22 mouse cellular contexts compared by ENCODE assay signal in the genomic region with DNA sequence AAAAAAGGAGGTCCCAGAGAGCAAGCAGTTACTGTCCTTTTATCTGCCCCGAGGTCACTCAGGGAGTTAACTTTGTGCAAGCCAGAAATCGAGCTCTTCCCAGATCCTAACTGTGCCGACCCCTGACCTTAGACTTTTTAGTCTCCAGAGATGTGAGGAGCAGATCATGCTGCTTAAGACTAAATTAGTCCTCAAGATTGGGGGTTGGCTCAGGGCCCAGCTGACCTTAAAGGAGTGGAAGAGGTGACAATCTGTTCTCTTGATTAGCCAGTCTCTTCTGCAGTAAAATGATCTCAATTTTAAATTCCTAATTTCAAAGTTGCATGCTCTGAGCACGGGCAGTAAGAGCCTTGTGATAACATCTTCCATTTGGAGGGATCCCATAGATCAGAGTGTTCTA.
DNase-seq lines count a peak whose midpoint lies in the region; ATAC-seq and TF ChIP-seq lines count a peak whose summit lies in the region.
"Had no signal": no experiment of that assay in that cellular context is flagged by ENCODE, and none has a peak within 500 bp of the region (broad histone marks: within the 10 kb centered on the region; RNA-seq: fewer than 3 reads in every experiment).

No protein-coding gene starts in this region.

- WGBS in cerebellum, adult 2 months: 84% methylated on average over 4 of the region's 4 CpGs

- no peak overlapping the region for H3K4me3 ChIP-seq in cerebellum, adult 2 months (replicated peaks; ENCODE audit: insufficient read depth, low read depth, low read length)
- H3K4me3 ChIP-seq: forebrain, embryonic 10.5 days; forebrain, embryonic 13.5 days; heart, embryonic 10.5 days; heart, embryonic 13.5 days; hindbrain, embryonic 15.5 days; intestine, embryonic 15.5 days had no signal

- TF ChIP-seq POLR2A in cerebellum, adult 2 months (IDR thresholded peaks at IDR 0.05; ENCODE audit: borderline replicate concordance, insufficient read depth, low read length): no peak

- no peak for TF ChIP-seq CTCF in cerebellum, adult 2 months (IDR thresholded peaks at IDR 0.05; ENCODE audit: borderline replicate concordance, insufficient read depth, low read depth, low read length)

- H3K4me1 ChIP-seq in cerebellum, adult 2 months (ENCODE audit: control insufficient read depth, insufficient read depth, low read length): 0 out of 2 replicates have a peak, but pooled peaks cover 6% of the 10 kb centered on the region
- H3K4me1 ChIP-seq: intestine, embryonic 15.5 days had no signal

- no peak for ATAC-seq in inflammation-experienced regulatory T-cells, adult 6 months
- ATAC-seq: activated CD4-positive, CD25-positive, alpha-beta regulatory T cell, adult 4 months; forebrain, embryonic 13.5 days; forebrain, embryonic 16.5 days; intestine, embryonic 15.5 days had no signal

- H3K27ac ChIP-seq in cerebellum, adult 2 months (ENCODE audit: insufficient read depth, low read length): no peak overlapping the region
- H3K27ac ChIP-seq: forebrain, embryonic 10.5 days; forebrain, embryonic 13.5 days; heart, embryonic 10.5 days; heart, embryonic 13.5 days; hindbrain, embryonic 15.5 days; intestine, embryonic 15.5 days had no signal

- peak; percentile 53 to 60 for DNase-seq in cerebellum, postnatal 10 days
- DNase-seq in cerebellum, adult 2 months: no peak
- peak; percentile 7 for DNase-seq in gastrocnemius, postnatal 14 days
- no peak for DNase-seq in gastrocnemius, postnatal 4 days (ENCODE audit: low spot score in 2 of 2)
- DNase-seq in kidney, postnatal 10 days: peak; percentile 12
- DNase-seq in kidney, postnatal 14 days: no peak
- DNase-seq: adrenal gland, adult 8-10 months; adrenal gland, postnatal 25 days; cerebellum, adult 11-12 months; cerebellum, adult 9-10 months; heart, adult 18-20 months; heart, postnatal 14 days; heart, postnatal 4 days had no signal

- no peaks in the 10 kb centered on the region; the same call in 1 of the 2 replicates for H3K27me3 ChIP-seq in cerebellum, adult 2 months (ENCODE audit: control insufficient read depth, insufficient read depth, low read length)
- H3K27me3 ChIP-seq: hindbrain, embryonic 15.5 days; intestine, embryonic 15.5 days had no signal

- intact Hi-C loops in gastrocnemius, postnatal 14 days (cut with DNase I; ENCODE audit: low total_unique reads): no loop called here

Comparison
In these comparisons a context has a peak if more than half of its experiments do, and no peak if none do; other contexts are left out.
1. DNase-seq: peak in cerebellum, postnatal 10 days (2 of 2), gastrocnemius, postnatal 14 days (single experiment) and kidney, postnatal 10 days (single experiment); none in cerebellum, adult 2 months (0 of 2), gastrocnemius, postnatal 4 days (0 of 2) and kidney, postnatal 14 days (single experiment).